Mouse (Mus musculus) liver, embryonic 14.5 days (tissue): Measurements from ENCODE around the gene Auh. TPM values are rescaled to one million over a fixed set of nuclear protein-coding genes. Genes with fewer than 3 reads are reported as not detected.

ENCODE experiments used
- ATAC-seq: fragments of 200-750 bp; cut with Nextera tagmentation; 2 replicates; pipeline ENCODE4 v1.8.0; 2017; ENCODE audit warnings: moderate number of reproducible peaks, mild to moderate bottlenecking, moderate library complexity; ENCODE audit not compliant: insufficient read depth
- DNase-seq, 3 experiments: peaks; one replicate each; pipeline ENCODE4 v3.0.0-alpha.2; 2012 to 2013; ENCODE audit warnings: low read depth in 3 of 3, low spot score in 3 of 3
- H3K27ac ChIP-seq: fragments of 300-500 bp; sonication (generic); 2 replicates; pipeline ENCODE4 v1.5.1; 2014; ENCODE audit warnings: moderate library complexity, mild to moderate bottlenecking, control low read depth, inconsistent platforms
- H3K27me3 ChIP-seq: fragments of 300-500 bp; sonication (generic); 2 replicates; pipeline ENCODE4 v1.6.1; 2014; ENCODE audit warnings: mild to moderate bottlenecking, low read length, moderate library complexity; ENCODE audit not compliant: control insufficient read depth, insufficient read depth
- H3K36me3 ChIP-seq: fragments of 300-500 bp; sonication (generic); replicated peaks from 2 replicates; pipeline ENCODE4 v1.6.1; 2014; ENCODE audit warnings: low read depth; ENCODE audit not compliant: control insufficient read depth, insufficient read depth
- H3K4me1 ChIP-seq, 2 experiments: fragments of 200-500 bp in 1 of 2; fragments of 300-500 bp in 1 of 2; sonication (generic) in 1 of 2; replicated peaks; 2 replicates each; pipeline ENCODE4 v1.6.1; 2012 to 2014; ENCODE audit warnings: antibody characterized with exemption in 1 of 2, inconsistent platforms in 1 of 2, low read length in 1 of 2; ENCODE audit not compliant: control insufficient read depth in 2 of 2, insufficient read depth in 2 of 2
- H3K4me2 ChIP-seq: fragments of 300-500 bp; sonication (generic); 2 replicates; pipeline ENCODE4 v1.6.1; 2014; ENCODE audit warnings: low read depth, mild to moderate bottlenecking, control low read depth, moderate library complexity
- H3K4me3 ChIP-seq, 2 experiments: fragments of 200-500 bp in 1 of 2; fragments of 300-500 bp in 1 of 2; sonication (generic) in 1 of 2; 2 replicates each; pipeline ENCODE4 v1.5.1; 2012 to 2014; ENCODE audit warnings: low read depth in 2 of 2, low read length in 2 of 2, mild to moderate bottlenecking in 2 of 2, control low read depth in 1 of 2, inconsistent platforms in 1 of 2, moderate library complexity in 1 of 2; ENCODE audit not compliant: insufficient read depth in 1 of 2
- H3K9ac ChIP-seq: fragments of 300-500 bp; sonication (generic); replicated peaks from 2 replicates; pipeline ENCODE4 v1.6.1; 2014; ENCODE audit warnings: mild to moderate bottlenecking, control low read depth, moderate library complexity
- H3K9me3 ChIP-seq: fragments of 300-500 bp; sonication (generic); 2 replicates; pipeline ENCODE4 v1.6.1; 2016; ENCODE audit warnings: low read length, mixed read lengths; ENCODE audit not compliant: control insufficient read depth
- CTCF ChIP-seq: IDR thresholded peaks from 2 replicates; pipeline ENCODE4 v1.5.1; 2016; ENCODE audit warnings: antibody characterized with exemption, low read depth, control low read depth
- EP300 ChIP-seq: IDR thresholded peaks from 2 replicates; pipeline ENCODE4 v1.6.1; 2016; ENCODE audit warnings: antibody characterized with exemption, low read depth
- WGBS: fragments of 180-500 bp; shearing (Covaris S2); extraction: QIAGEN DNeasy Blood & Tissue Kit; methylation state at CpG from one replicate; pipeline ENCODE4 v1.1.7; 2014; ENCODE audit not compliant: insufficient replicate concordance; 5-methylcytosine and 5-hydroxymethylcytosine counted together
- polyA plus RNA-seq, 2 experiments: library from polyadenylated mRNA; depleted of rRNA in 1 of 2; stranded (reverse) in 1 of 2; unstranded in 1 of 2; fragments of >200 nt; fragmentation: Nextera tagmentation in 1 of 2; extraction: Ambion mirVana in 1 of 2; gene quantifications; 2 replicates each; pipeline versions ENCODE4 v1.2.1 to v1.2.3; 2012 to 2014

Auh gene
- polyA plus RNA-seq, 2 experiments, result 16.1 to 26.5 TPM

DNA sequence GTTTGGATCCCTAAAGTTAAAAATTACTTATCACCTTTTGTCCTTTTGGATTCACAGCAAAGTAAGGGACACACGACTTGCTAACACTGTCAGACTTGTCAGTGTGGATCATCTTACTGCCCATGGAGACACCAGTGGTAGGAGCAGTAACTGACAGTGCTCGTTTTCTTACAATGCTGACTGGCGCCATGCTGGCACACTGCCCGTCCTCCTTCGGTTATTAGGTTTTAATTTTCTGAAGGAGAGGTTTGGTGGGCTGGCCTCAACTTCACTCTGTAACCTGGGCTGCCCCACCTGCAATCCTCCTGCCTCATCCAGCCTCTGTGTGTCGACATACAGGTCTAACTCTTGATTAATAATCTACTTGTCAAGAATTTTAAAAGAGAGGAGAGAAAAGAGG is 31.7 kb downstream of the Auh start:
- no peaks in the 10 kb centered on the region for H3K36me3 ChIP-seq
- no peak overlapping the region for H3K4me3 ChIP-seq
- WGBS, result 68% methylated on average over 6 of the region's 6 CpGs
- ATAC-seq (no peak), DNase-seq (no peak)
- H3K9ac ChIP-seq, result no peak overlapping the region
- H3K27me3 ChIP-seq, result no peaks in the 10 kb centered on the region
- no peak for TF ChIP-seq EP300
- TF ChIP-seq CTCF, result no peak
- no peak overlapping the region for H3K4me2 ChIP-seq
- no peaks in the 10 kb centered on the region for H3K9me3 ChIP-seq
- peaks cover 0 to 4% of the 10 kb centered on the region in 2 experiments; a peak in 1 of 4 replicates for H3K4me1 ChIP-seq
- no peak overlapping the region for H3K27ac ChIP-seq

DNA sequence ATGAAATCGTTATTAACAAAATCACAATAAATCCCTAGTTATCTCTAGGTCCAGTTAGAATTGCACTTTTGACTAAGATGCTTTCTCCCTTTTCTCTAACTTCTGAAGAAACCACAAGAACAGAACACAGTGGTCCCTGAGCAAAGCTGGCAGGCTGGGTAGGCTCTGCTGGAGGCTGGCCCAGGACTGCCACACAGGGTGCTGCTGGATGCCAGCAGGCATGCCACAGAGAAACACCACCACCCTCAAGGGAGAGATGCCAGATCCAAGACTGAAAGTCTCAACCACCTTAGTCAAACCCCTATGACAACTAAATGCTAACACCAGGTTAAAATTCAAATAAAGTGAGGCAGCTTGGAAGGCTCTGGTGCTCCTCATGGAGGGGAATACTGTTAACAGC is 36.7 kb downstream of the Auh start:
- Histone ChIP-seq H3K9me3 (no peaks in the 10 kb centered on the region), H3K4me1 (0 out of 4 replicates have a peak, but pooled peaks cover 0 to 4% of the 10 kb centered on the region in 2 experiments), H3K4me3 (no peak overlapping the region), H3K4me2 (no peak overlapping the region), H3K27ac (no peak overlapping the region), H3K9ac (no peak overlapping the region), H3K36me3 (no peaks in the 10 kb centered on the region), H3K27me3 (no peaks in the 10 kb centered on the region)
- WGBS, result 75% methylated on average over 1 of the region's 1 CpGs
- ATAC-seq (no peak), DNase-seq (no peak)
- TF ChIP-seq EP300, result no peak
- TF ChIP-seq CTCF, result no peak

DNA sequence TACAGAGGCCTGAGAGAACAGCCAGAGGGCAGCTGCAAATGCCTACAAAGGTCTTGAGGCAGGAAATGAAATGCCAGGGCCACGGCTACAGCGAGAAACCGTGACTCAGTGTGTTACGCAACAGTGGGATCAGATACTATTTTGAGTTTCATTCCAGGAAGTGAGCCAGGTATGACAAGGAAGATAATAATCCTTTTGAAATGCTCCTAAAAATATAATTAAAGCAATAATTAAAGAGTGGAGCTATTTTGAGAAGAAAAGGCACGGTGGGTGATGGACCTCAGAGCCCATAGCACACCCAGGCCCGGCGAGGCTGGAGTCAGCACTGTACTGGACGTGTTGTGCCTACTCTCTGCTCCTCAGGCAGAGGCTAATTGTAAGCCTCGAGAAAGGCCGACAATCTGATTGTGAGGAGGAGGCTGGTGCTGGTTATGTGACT is 37.4 kb downstream of the Auh start:
- H3K4me2 ChIP-seq, result no peak overlapping the region
- H3K27me3 ChIP-seq, result no peaks in the 10 kb centered on the region
- no peak overlapping the region for H3K4me3 ChIP-seq
- no peak overlapping the region for H3K9ac ChIP-seq
- H3K9me3 ChIP-seq, result no peaks in the 10 kb centered on the region
- H3K36me3 ChIP-seq, result no peaks in the 10 kb centered on the region
- no peak overlapping the region for H3K27ac ChIP-seq
- H3K4me1 ChIP-seq, result 0 out of 4 replicates have a peak, but pooled peaks cover 0 to 4% of the 10 kb centered on the region in 2 experiments
- WGBS, result 27% methylated on average over 10 of the region's 10 CpGs
- TF ChIP-seq EP300, result no peak
- no peak for TF ChIP-seq CTCF
- DNase-seq (peak in 1 of 3 experiments; percentile 7), ATAC-seq (no peak)

DNA sequence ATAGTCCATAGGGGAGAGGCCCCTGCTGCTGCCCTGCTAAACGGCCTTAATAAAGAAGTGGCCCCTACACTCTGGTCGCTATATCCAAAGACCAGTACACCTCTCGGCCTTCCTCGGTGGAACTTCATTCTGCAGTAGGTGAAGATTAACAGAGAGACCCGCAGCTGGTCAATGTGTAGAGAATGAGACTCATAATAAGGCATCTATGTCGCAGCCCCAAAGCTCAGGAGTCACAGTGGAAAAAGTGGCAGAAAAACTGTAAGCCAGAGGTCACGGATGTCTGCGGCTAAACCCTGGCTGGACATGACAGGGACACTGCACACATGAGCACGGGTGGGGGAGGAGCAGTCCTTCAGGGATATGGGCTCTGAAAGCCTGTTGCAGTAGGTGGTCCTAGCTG is 39.2 kb downstream of the Auh start:
- H3K27me3 ChIP-seq, result no peaks in the 10 kb centered on the region
- no peaks in the 10 kb centered on the region for H3K9me3 ChIP-seq
- ATAC-seq, result no peak
- H3K36me3 ChIP-seq, result no peaks in the 10 kb centered on the region
- no peak overlapping the region for H3K4me2 ChIP-seq
- H3K9ac ChIP-seq, result no peak overlapping the region
- 0 out of 4 replicates have a peak, but pooled peaks cover 0 to 4% of the 10 kb centered on the region in 2 experiments for H3K4me1 ChIP-seq
- no peak for TF ChIP-seq EP300
- no peak for TF ChIP-seq CTCF
- H3K4me3 ChIP-seq, result no peak overlapping the region
- 80% methylated on average over 9 of the region's 9 CpGs for WGBS
- DNase-seq, result no peak
- H3K27ac ChIP-seq, result no peak overlapping the region

DNA sequence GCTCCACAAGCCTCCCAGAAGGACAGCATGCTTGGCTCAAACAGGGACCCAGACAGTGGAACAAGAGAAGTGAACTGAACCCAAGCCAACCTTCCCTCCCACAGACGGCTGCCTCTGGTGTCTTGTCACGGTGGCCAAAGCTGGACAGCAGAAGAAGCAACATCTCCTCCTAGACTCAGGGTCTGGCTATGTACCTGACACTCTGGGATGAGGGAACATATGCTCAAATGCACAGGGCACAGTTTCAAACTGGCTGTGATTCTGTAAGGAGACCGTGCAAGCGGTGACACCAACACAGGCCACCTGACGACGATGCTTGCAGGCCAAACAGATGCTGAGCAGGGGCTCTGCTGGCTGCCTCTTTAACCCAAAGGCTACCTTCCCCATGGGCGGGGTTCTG is 42.7 kb downstream of the Auh start:
- Histone ChIP-seq H3K27me3 (no peaks in the 10 kb centered on the region), H3K9ac (no peak overlapping the region), H3K27ac (no peak overlapping the region), H3K9me3 (no peaks in the 10 kb centered on the region), H3K4me1 (0 out of 4 replicates have a peak, but pooled peaks cover 0 to 4% of the 10 kb centered on the region in 2 experiments), H3K36me3 (no peaks in the 10 kb centered on the region), H3K4me3 (no peak overlapping the region), H3K4me2 (no peak overlapping the region)
- TF ChIP-seq EP300, result no peak
- TF ChIP-seq CTCF, result no peak
- DNase-seq (no peak), ATAC-seq (no peak)
- 85% methylated on average over 7 of the region's 7 CpGs for WGBS
